Mouse (Mus musculus): Measurements from ENCODE around the gene Nr5a2. TPM values are rescaled to one million over a fixed set of nuclear protein-coding genes. Genes with fewer than 3 reads are reported as not detected.
A peak's percentile ranks its signal among the peaks of the same experiment; 100 is the strongest.

The Nr5a2 gene
- polyA plus RNA-seq, 1 experiment from 2014 or later: 0.24 TPM

DNA sequence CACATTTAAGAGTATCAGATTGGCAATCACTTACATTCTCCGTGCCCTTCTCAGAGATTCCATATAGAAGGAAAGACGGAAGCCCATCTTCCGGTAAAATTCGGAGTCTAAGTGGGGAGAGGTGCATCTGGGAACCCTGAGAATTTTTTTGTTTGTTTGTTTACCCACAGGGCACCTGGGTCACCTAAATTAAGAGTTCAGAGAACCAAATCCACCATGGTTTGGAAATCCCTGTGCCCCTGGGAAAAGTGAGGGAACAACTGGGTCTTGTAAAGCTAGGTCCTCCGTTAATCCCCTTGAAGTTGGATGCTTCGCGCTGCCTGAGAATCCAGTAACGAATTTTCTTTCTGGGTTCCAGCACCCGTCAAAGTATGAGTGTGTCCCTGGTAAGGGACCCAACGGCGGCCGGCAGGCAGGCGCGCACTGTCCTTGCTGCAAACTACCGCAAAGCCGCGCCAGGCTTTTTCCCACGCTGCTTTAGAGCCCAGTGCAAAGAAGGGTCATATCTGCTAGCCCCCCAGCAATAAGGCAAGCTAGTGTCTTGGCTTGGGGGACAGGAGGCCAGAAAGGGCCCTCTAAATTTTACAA lies 13.3 kb downstream of the Nr5a2 start:
- Histone ChIP-seq H3K9me3 (peaks cover 4% of the 10 kb centered on the region; the same call in 1 of the 2 replicates), H3K36me3 (replicated peaks) (no peaks in the 10 kb centered on the region), H3K4me3 (peak overlapping the region; percentile 19; the same call in 1 of the 2 replicates), H3K27ac (no peak overlapping the region), H3K27me3 (ENCODE audit: poor library complexity, severe bottlenecking) (peaks cover 99% of the 10 kb centered on the region), H3K4me1 (peaks cover 47% of the 10 kb centered on the region)
- under 1% methylated on average over 18 of the region's 18 CpGs for WGBS
- DNase-seq (ENCODE audit: extremely low spot score, low spot score): peak; percentile 39

DNA sequence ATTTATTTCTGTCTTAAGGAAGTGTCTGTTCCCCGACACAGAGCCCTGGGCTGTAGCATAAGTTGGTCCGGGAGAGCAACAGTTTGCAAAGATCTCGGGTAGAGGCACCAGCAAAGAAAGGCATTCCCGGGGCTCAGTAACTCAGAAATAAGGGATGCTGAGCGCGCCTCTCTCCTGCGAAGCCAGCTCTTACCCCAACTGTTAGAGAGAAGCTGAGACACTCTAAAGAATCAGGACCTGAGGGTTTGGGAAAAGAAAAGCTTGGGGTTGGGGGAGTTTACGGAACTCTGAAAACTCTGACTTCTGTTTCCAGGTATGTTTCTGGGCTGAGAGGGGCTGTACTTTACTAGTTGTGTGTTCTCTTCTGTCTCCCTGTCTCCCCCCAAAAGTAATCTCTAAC lies 13.8 kb downstream of the Nr5a2 start:
- H3K36me3 ChIP-seq (replicated peaks): no peaks in the 10 kb centered on the region
- peaks cover 46% of the 10 kb centered on the region for H3K4me1 ChIP-seq
- under 1% methylated on average over 8 of the region's 8 CpGs for WGBS
- H3K9me3 ChIP-seq: peaks cover 1% of the 10 kb centered on the region; the same call in 1 of the 2 replicates
- peak; percentile 37 for DNase-seq (ENCODE audit: extremely low spot score, low spot score)
- H3K27me3 ChIP-seq (ENCODE audit: poor library complexity, severe bottlenecking): peaks cover 99% of the 10 kb centered on the region
- no peak overlapping the region for H3K4me3 ChIP-seq
- H3K27ac ChIP-seq: no peak overlapping the region

DNA sequence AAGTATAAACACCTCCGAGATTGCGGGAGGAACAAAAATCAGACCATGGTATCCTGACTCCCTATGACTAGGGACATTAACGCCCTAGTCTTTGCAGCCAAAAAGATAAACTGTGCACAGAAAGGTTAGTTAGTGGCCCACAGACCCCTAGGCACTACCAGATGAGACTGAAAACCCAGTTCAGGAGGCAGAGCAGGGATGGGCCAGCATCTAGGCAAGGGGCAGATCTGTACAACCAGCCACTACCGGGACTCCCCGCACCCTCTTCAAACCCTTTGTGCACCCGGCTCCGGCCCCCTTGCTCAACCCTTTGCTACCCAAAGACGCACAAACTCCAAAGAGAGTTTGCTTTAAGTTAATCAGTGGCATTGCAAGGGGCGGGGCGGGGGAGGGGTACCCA lies 14.4 kb downstream of the Nr5a2 start:
- DNase-seq (ENCODE audit: extremely low spot score, low spot score): peak; percentile 48
- H3K9me3 ChIP-seq: no peaks in the 10 kb centered on the region
- H3K27me3 ChIP-seq (ENCODE audit: poor library complexity, severe bottlenecking): peaks cover 99% of the 10 kb centered on the region
- H3K4me1 ChIP-seq: peaks cover 46% of the 10 kb centered on the region
- under 1% methylated on average over 10 of the region's 10 CpGs for WGBS
- H3K36me3 ChIP-seq (replicated peaks): no peaks in the 10 kb centered on the region
- H3K27ac ChIP-seq: no peak overlapping the region
- no peak overlapping the region for H3K4me3 ChIP-seq

DNA sequence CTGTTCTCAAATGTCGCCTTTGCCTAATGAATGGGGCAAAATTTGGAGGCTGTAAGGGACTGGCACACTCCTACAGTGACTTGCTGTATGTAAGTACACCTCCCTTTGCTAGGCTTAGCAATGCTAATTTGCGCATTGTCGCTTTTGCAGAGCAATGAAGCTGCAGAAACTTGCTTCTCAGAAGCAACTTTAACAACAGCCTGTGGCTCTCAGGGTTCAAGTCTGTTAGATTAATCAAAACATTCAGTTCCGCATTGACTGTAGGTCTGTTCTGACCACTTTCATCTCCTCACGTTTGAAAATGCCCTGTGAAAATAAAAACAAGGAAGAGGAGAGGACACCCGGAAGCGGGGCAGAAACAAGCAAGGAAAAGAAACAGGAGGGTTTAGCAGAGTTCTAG lies 14.8 kb downstream of the Nr5a2 start:
- peaks cover 46% of the 10 kb centered on the region for H3K4me1 ChIP-seq
- WGBS: 2% methylated on average over 7 of the region's 7 CpGs
- peaks cover 99% of the 10 kb centered on the region for H3K27me3 ChIP-seq (ENCODE audit: poor library complexity, severe bottlenecking)
- peak; percentile 19 for DNase-seq (ENCODE audit: extremely low spot score, low spot score)
- H3K27ac ChIP-seq: no peak overlapping the region
- no peaks in the 10 kb centered on the region for H3K36me3 ChIP-seq (replicated peaks)
- no peaks in the 10 kb centered on the region for H3K9me3 ChIP-seq
- H3K4me3 ChIP-seq: no peak overlapping the region

DNA sequence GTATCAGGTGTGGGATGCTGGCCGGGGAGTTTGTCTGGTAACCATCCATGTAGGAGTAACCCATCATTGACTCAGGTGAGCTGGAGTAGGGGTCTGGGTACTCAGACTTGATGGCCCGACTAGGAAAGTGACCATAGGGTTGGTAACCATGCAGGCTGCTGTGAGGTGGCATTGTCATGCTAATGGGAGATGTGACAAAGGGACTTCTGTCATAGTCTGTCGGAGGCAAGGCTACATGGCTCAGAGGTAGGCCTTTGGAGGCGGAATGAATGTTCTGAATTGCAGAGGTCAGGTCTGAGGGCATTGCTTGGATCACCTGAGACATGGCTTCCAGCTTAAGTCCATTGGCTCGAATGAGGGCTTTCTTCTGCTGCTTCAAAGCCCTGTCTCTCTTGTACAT lies 19.6 kb downstream of the Nr5a2 start:
- H3K9me3 ChIP-seq: no peaks in the 10 kb centered on the region
- no peaks in the 10 kb centered on the region for H3K36me3 ChIP-seq (replicated peaks)
- DNase-seq (ENCODE audit: extremely low spot score, low spot score): no peak
- peaks cover 69% of the 10 kb centered on the region for H3K27me3 ChIP-seq (ENCODE audit: poor library complexity, severe bottlenecking)
- H3K4me1 ChIP-seq: peaks cover 4% of the 10 kb centered on the region
- WGBS: 60% methylated on average over 5 of the region's 5 CpGs
- H3K4me3 ChIP-seq: no peak overlapping the region
- no peak overlapping the region for H3K27ac ChIP-seq

DNA sequence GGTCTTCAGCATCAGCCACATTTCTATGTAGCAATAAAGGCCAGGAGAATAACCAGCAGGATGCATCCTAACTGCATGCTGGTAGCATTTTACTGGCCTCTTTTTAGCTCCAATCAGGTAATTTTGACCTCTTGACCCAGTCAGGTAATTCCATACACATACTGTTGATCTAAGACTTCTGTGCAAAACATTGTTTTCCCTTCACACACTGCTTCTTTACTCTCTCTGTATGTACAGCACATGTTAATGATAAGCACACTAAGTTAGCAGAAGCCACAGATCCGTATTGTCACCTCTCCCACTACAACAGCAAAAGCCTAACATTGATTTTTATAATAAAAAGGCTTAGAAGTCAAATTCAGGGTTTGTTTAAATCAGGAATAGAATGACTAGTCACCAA lies 21.0 kb downstream of the Nr5a2 start:
- 81% methylated on average over 1 of the region's 1 CpGs for WGBS
- DNase-seq (ENCODE audit: extremely low spot score, low spot score): no peak

DNA sequence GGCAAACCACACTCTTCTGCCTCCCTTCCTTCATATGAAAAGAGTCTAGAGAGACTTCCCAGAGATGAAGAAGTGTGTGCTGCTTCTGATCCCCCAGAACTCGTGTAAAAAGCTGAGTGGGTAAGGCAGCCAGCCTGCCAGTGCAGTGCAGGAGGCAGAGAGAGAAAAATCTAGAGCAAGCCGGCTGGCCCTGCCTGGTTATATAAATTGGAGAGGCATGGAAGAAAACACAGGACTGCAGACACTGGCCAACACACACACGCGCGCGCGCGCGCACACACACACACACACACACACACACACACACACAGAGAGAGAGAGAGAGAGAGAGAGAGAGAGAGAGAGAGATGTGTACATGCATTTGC lies 24.3 kb downstream of the Nr5a2 start:
- Histone ChIP-seq H3K4me3 (no peak overlapping the region), H3K36me3 (replicated peaks) (no peaks in the 10 kb centered on the region), H3K27ac (no peak overlapping the region), H3K9me3 (no peaks in the 10 kb centered on the region), H3K4me1 (no peaks in the 10 kb centered on the region), H3K27me3 (ENCODE audit: poor library complexity, severe bottlenecking) (peaks cover 38% of the 10 kb centered on the region)
- DNase-seq (ENCODE audit: extremely low spot score, low spot score): no peak
- WGBS: 97% methylated on average over 9 of the region's 9 CpGs

More for the DNA sequence above, 21.0 kb downstream of the Nr5a2 start:
- no peak overlapping the region for H3K4me3 ChIP-seq
- no peak overlapping the region for H3K27ac ChIP-seq
- no peaks in the 10 kb centered on the region for H3K36me3 ChIP-seq (replicated peaks)
- H3K9me3 ChIP-seq: no peaks in the 10 kb centered on the region
- H3K4me1 ChIP-seq: no peaks in the 10 kb centered on the region
- H3K27me3 ChIP-seq (ENCODE audit: poor library complexity, severe bottlenecking): peaks cover 64% of the 10 kb centered on the region

DNA sequence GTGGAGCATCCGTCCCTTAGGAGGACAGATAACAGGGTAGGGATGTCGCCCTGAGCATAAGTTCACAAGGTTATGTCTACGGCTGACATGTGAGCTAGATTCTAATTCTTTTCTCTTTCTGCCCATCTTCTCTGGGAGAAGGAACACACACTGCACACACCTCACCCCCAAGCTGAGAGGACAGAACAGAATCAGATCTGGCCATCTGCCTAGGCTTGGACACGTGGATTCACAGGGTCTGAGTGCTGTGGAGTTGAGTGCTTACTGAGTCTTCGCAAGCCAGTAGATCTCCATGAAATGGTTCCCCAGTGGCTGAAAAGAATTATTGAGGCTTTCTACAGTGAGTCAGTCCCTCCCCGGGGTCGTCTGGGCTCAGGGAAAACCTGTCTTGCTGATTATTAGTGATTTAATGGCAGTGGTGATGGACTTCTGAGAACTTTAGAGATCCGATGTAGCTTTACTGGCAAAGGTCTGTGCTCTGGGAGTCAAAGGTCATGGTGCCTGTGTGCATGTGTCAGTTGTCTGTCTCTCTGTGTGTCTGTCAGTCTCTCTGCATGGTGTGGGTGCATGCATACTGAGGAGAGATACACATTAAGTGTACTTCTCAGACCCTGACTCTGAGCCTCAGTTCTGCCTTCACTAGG lies 24.8 kb downstream of the Nr5a2 start:
- Histone ChIP-seq H3K27me3 (ENCODE audit: poor library complexity, severe bottlenecking) (peaks cover 33% of the 10 kb centered on the region), H3K4me1 (no peaks in the 10 kb centered on the region), H3K27ac (no peak overlapping the region), H3K9me3 (no peaks in the 10 kb centered on the region), H3K4me3 (no peak overlapping the region), H3K36me3 (replicated peaks) (no peaks in the 10 kb centered on the region)
- WGBS: 83% methylated on average over 8 of the region's 8 CpGs
- no peak for DNase-seq (ENCODE audit: extremely low spot score, low spot score)

DNA sequence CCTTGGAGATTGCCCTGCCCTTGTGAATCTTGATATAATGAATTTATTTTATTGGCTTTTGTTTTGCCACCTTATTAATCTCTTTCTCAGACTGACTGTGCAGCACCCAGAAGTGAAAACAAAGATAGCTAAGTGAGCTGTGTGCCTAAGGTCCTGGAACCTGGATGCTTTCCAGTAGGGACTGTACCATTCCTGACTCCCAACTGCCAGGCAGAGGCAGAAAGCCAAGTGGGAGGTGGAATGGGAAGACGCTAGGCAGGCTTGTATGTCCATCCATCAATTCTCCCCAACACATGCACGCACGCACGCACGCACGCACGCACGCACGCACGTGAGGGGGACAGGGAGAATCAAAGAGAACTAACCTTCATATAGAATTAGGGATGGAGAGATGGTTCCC lies 26.2 kb downstream of the Nr5a2 start:
- Histone ChIP-seq H3K27me3 (ENCODE audit: poor library complexity, severe bottlenecking) (peaks cover 19% of the 10 kb centered on the region; the same call in 1 of the 2 replicates), H3K36me3 (replicated peaks) (no peaks in the 10 kb centered on the region), H3K4me1 (no peaks in the 10 kb centered on the region), H3K27ac (no peak overlapping the region), H3K9me3 (no peaks in the 10 kb centered on the region), H3K4me3 (no peak overlapping the region)
- WGBS: 97% methylated on average over 10 of the region's 10 CpGs
- DNase-seq (ENCODE audit: extremely low spot score, low spot score): no peak

DNA sequence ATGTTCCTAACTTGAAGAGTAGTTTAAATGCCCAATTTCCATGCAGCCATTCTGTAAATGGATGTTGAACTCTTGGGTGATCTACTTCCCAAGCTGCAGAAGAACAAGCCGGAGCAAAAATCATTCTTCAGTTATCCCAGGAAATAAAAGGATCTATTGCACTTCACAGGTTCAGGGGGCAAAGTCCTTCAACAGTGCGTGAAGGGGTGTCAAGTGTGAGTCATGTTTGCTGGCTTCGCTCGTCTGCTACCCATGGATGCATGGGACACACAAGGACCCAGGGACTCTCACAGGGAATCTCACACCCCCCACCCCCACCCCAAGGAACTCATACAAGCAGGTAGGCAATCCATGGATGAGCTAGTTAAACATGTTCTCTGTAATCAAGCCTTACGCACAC lies 29.2 kb downstream of the Nr5a2 start:
- no peaks in the 10 kb centered on the region for H3K36me3 ChIP-seq (replicated peaks)
- H3K27ac ChIP-seq: no peak overlapping the region
- no peak overlapping the region for H3K4me3 ChIP-seq
- H3K9me3 ChIP-seq: no peaks in the 10 kb centered on the region
- 95% methylated on average over 5 of the region's 5 CpGs for WGBS
- peaks cover 27% of the 10 kb centered on the region for H3K27me3 ChIP-seq (ENCODE audit: poor library complexity, severe bottlenecking)
- H3K4me1 ChIP-seq: peaks cover 8% of the 10 kb centered on the region
- DNase-seq (ENCODE audit: extremely low spot score, low spot score): no peak

DNA sequence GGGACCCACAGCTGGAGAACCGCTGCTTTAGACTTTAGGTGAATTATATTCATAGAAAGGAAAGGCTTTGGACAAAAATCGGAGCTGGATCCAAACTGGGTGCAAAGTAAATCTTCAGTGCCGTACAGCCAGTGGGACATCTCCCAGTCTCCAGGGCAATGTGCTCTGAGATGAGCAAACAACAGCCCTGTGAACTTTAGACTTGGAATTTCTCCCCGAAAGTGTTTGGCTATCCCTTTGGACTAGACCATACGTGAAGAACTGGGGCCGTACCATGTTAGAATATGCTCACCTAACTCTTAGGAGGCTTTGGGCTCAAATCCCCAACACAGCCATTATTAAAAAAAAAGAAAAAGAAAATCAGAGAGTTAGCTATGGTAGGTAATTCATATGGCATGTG lies 30.5 kb downstream of the Nr5a2 start:
- DNase-seq (ENCODE audit: extremely low spot score, low spot score): no peak
- peaks cover 19% of the 10 kb centered on the region for H3K27me3 ChIP-seq (ENCODE audit: poor library complexity, severe bottlenecking)
- no peaks in the 10 kb centered on the region for H3K36me3 ChIP-seq (replicated peaks)
- H3K4me3 ChIP-seq: no peak overlapping the region
- H3K4me1 ChIP-seq: peaks cover 16% of the 10 kb centered on the region
- H3K27ac ChIP-seq: no peak overlapping the region
- whole genome bisulfite sequencing: 95% methylated on average over 6 of the region's 6 CpGs
- no peaks in the 10 kb centered on the region for H3K9me3 ChIP-seq

DNA sequence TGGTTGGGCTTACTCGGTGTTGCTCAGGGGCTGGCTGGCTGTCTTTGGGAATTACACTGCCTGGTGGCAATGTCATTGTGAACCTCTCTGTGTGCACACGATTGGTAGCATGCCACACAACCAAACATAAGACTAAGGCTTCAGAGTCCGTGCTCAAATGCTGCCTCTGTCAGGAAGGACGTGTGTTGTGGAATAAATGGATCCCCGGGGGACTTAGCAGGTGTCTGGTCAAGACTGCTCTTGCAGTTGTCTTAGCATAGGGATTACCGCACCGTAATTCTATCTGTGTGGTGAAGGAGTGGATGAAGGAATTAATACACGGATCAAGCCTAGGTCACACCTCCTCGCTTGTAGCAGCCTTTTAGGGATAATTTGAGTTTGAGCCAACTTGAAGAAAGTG lies 32.8 kb downstream of the Nr5a2 start:
- Histone ChIP-seq H3K4me3 (no peak overlapping the region), H3K27me3 (ENCODE audit: poor library complexity, severe bottlenecking) (peaks cover 12% of the 10 kb centered on the region), H3K9me3 (no peaks in the 10 kb centered on the region), H3K27ac (no peak overlapping the region), H3K4me1 (peaks cover 16% of the 10 kb centered on the region), H3K36me3 (replicated peaks) (no peaks in the 10 kb centered on the region)
- DNase-seq (ENCODE audit: extremely low spot score, low spot score): no peak
- 66% methylated on average over 9 of the region's 9 CpGs for WGBS

DNA sequence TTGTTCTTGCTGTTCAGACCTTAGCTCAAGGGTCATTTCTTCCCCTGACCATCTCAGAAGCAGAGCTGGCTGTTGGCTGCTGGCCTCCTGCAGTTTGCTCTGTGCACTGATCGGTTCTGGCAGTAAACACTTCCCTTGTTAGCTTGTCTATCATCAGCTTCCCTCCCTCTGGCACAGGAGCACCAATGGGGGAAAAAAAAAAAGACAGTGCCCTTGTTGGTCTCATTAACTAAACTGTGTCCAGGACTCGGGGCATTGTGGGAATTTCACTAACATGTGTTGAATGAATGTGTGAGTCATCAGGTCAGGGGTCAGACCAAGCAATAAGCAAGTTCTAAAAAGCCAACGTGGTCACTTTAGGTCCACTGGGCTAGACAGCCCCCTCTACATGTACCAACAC lies 34.2 kb downstream of the Nr5a2 start:
- H3K27ac ChIP-seq: no peak overlapping the region
- H3K4me3 ChIP-seq: no peak overlapping the region
- H3K36me3 ChIP-seq (replicated peaks): no peaks in the 10 kb centered on the region
- H3K4me1 ChIP-seq: peaks cover 16% of the 10 kb centered on the region
- no peaks in the 10 kb centered on the region for H3K9me3 ChIP-seq
- no peak for DNase-seq (ENCODE audit: extremely low spot score, low spot score)
- peaks cover 12% of the 10 kb centered on the region for H3K27me3 ChIP-seq (ENCODE audit: poor library complexity, severe bottlenecking)
- 28% methylated on average over 3 of the region's 3 CpGs for WGBS
